27 mouse cellular contexts compared by ENCODE assay signal in the genomic region with DNA sequence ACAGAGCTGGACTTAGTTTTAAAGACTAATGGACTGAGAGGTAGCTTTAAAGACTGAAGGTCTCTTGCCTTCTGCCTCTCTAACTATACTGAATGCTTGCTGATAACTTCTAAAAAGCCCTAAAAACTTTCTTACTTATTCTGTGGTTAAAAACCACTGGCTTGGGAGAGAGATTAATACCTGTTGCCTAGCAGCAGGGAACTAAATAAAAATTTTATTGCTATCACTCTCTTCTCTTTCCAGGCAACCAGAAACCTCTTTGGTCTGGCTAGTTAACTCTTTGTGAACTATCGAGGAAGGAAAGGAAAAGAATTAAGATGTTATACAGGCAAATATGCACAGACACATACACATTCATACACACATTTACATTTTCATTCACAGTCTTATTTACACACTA.
"Had no signal": no experiment of that assay in that cellular context is flagged by ENCODE, and none has a peak within 500 bp of the region (broad histone marks: within the 10 kb centered on the region; RNA-seq: fewer than 3 reads in every experiment).

No protein-coding gene starts in this region.

- H3K36me3 ChIP-seq: heart, embryonic 10.5 days; heart, embryonic 12.5 days; hindbrain, embryonic 10.5 days; hindbrain, embryonic 12.5 days; intestine, embryonic 15.5 days; kidney, embryonic 15.5 days; limb, embryonic 12.5 days; liver, embryonic 12.5 days had no signal

- H3K9me3 ChIP-seq: hindbrain, embryonic 12.5 days; intestine, embryonic 15.5 days; kidney, embryonic 15.5 days had no signal

- H3K4me1 ChIP-seq: heart, embryonic 10.5 days; heart, embryonic 12.5 days; hindbrain, embryonic 10.5 days; hindbrain, embryonic 12.5 days; intestine, embryonic 15.5 days; kidney, embryonic 15.5 days; liver, embryonic 12.5 days had no signal

- DNase-seq: gastrocnemius, adult 2 months; gastrocnemius, postnatal 10 days; gastrocnemius, postnatal 25 days; heart, adult 18-20 months; heart, postnatal 10 days; heart, postnatal 4 days; kidney, adult 2 months; kidney, adult 9 months; kidney, postnatal 10 days; kidney, postnatal 25 days; kidney, postnatal 4 days; left cerebral cortex, postnatal 4 days had no signal

- H3K27ac ChIP-seq: gastrocnemius, adult 2 months; heart, embryonic 10.5 days; hindbrain, embryonic 10.5 days; hindbrain, embryonic 12.5 days; hindbrain, embryonic 14.5 days; intestine, embryonic 15.5 days; kidney, embryonic 15.5 days; layer of hippocampus, adult 2 months; left cerebral cortex, adult 2 months; limb, embryonic 12.5 days; liver, embryonic 12.5 days; liver, embryonic 14.5 days had no signal

- H3K27me3 ChIP-seq: heart, embryonic 12.5 days; hindbrain, embryonic 12.5 days; intestine, embryonic 15.5 days; kidney, embryonic 15.5 days; limb, embryonic 12.5 days; liver, embryonic 12.5 days had no signal

- ATAC-seq: hindbrain, embryonic 16.5 days; inflammation-experienced regulatory T-cells, adult 6 months; intestine, embryonic 15.5 days; intestine, postnatal 0 days; liver, embryonic 12.5 days had no signal

- H3K4me2 ChIP-seq: heart, embryonic 12.5 days; hindbrain, embryonic 12.5 days; hindbrain, embryonic 14.5 days; intestine, embryonic 15.5 days; kidney, embryonic 15.5 days; limb, embryonic 12.5 days; liver, embryonic 12.5 days had no signal

- H3K4me3 ChIP-seq: gastrocnemius, adult 2 months; heart, embryonic 10.5 days; heart, embryonic 12.5 days; hindbrain, embryonic 10.5 days; hindbrain, embryonic 12.5 days; intestine, embryonic 15.5 days; kidney, embryonic 15.5 days; layer of hippocampus, adult 2 months; left cerebral cortex, adult 2 months; limb, embryonic 12.5 days; liver, embryonic 12.5 days had no signal

- H3K9ac ChIP-seq: heart, embryonic 12.5 days; hindbrain, embryonic 12.5 days; hindbrain, embryonic 14.5 days; intestine, embryonic 15.5 days; kidney, embryonic 15.5 days; limb, embryonic 12.5 days; liver, embryonic 12.5 days; liver, embryonic 14.5 days had no signal
